Mouse (Mus musculus) macrophage (primary cell): ENCODE data around the gene Pros1. TPM values are rescaled to one million over a fixed set of nuclear protein-coding genes. Genes with fewer than 3 reads are reported as not detected.

Source experiments
- H3K27ac ChIP-seq: fragments of 350-480 bp; formaldehyde crosslinking; 2 replicates; pipeline ENCODE4 v1.9.0; 2021
- H3K36me3 ChIP-seq: fragments of 350-480 bp; formaldehyde crosslinking; 2 replicates; pipeline ENCODE4 v1.9.0; 2021; ENCODE audit errors: inconsistent target
- H3K4me3 ChIP-seq: fragments of 350-480 bp; formaldehyde crosslinking; 2 replicates; pipeline ENCODE4 v1.9.0; 2021; ENCODE audit errors: inconsistent target
- H3K79me2 ChIP-seq: fragments of 350-480 bp; formaldehyde crosslinking; 2 replicates; pipeline ENCODE4 v1.9.0; 2021; ENCODE audit errors: inconsistent target
- WGBS: methylation state at CpG from one replicate; pipeline ENCODE4 v1.1.7; 2026; ENCODE audit warnings: inconsistent platforms; ENCODE audit not compliant: missing documents; 5-methylcytosine and 5-hydroxymethylcytosine counted together
- polyA plus RNA-seq: library from polyadenylated mRNA; stranded (reverse); fragments of 250-400 nt; gene quantifications from 3 replicates; pipeline ENCODE4 v1.2.4, GENCODE M21; 2018; ENCODE audit warnings: inconsistent platforms
- total RNA-seq, 78 experiments: library from RNA; depleted of rRNA; stranded (reverse); fragments of 250-400 nt; gene quantifications; 1 replicate in 9 of 78; 2 replicates in 24 of 78; 3 replicates in 43 of 78; 4 replicates in 2 of 78; pipeline ENCODE4 v1.2.4; 2018; ENCODE audit warnings: inconsistent platforms in 56 of 78

Pros1 gene
- 10 to 100 TPM in 12 of 26 experiments, 1 to 10 TPM in 14; 2.0 to 22.4 (median 8.9) TPM for total RNA-seq (2018; cell fraction: chromatin; rRNA removed)
- 10 to 100 TPM in 12 of 26 experiments, 1 to 10 TPM in 14; 3.8 to 20.3 (median 8.8) TPM for total RNA-seq (2018; cell fraction: cytosol; rRNA removed)
- total RNA-seq (2018; cell fraction: nucleus; rRNA removed), result 10 to 100 TPM in 20 of 26 experiments, 1 to 10 TPM in 6; 8.1 to 25.4 (median 14.9) TPM
- 11.2 to 16.9 TPM (median 16.0 TPM) in 3 replicates for polyA plus RNA-seq

GRCm38 (mm10) chr16:62854191-62855068 lies at the start of gene Pros1:
Pros1 (plus strand) TSS chr16:62854307.
- no peaks in the 10 kb centered on the region for H3K36me3 ChIP-seq
- peak within 1 kb of the TSS; percentile 48 for H3K4me3 ChIP-seq
- H3K79me2 ChIP-seq, result no peaks in the 10 kb centered on the region
- WGBS, result 20% methylated on average over 37 of the region's 42 CpGs
- H3K27ac ChIP-seq, result peak within 1 kb of the TSS; percentile 22; the same call in 1 of the 2 replicates

- 87% methylated on average over 3 of the region's 3 CpGs for WGBS
- H3K36me3 ChIP-seq, result 0 out of 2 replicates have a peak, but pooled peaks cover 7% of the 10 kb centered on the region
- no peak overlapping the region for H3K4me3 ChIP-seq
Measured at GRCm38 (mm10) chr16:62804621-62805020, 49.5 kb upstream of the Pros1 start.

GRCm38 (mm10) chr16:62807249-62807979 lies 46.7 kb upstream of the Pros1 start:
- no peak overlapping the region for H3K4me3 ChIP-seq
- H3K79me2 ChIP-seq, result no peaks in the 10 kb centered on the region
- WGBS, result 53% methylated on average over 8 of the region's 8 CpGs
- H3K27ac ChIP-seq, result no peak overlapping the region
- 0 out of 2 replicates have a peak, but pooled peaks cover 3% of the 10 kb centered on the region for H3K36me3 ChIP-seq

More at GRCm38 (mm10) chr16:62804621-62805020, 49.5 kb upstream of the Pros1 start:
- no peak overlapping the region for H3K27ac ChIP-seq
- H3K79me2 ChIP-seq, result no peaks in the 10 kb centered on the region

- WGBS, result 94% methylated on average over 4 of the region's 4 CpGs
- no peak overlapping the region for H3K4me3 ChIP-seq
- no peaks in the 10 kb centered on the region for H3K79me2 ChIP-seq
- H3K27ac ChIP-seq, result no peak overlapping the region
- H3K36me3 ChIP-seq, result no peaks in the 10 kb centered on the region
Measured at GRCm38 (mm10) chr16:62810855-62811254, 43.3 kb upstream of the Pros1 start.

- no peaks in the 10 kb centered on the region for H3K36me3 ChIP-seq
- H3K4me3 ChIP-seq, result no peak overlapping the region
- 85% methylated on average over 5 of the region's 5 CpGs for WGBS
- H3K79me2 ChIP-seq, result no peaks in the 10 kb centered on the region
- no peak overlapping the region for H3K27ac ChIP-seq
Measured at GRCm38 (mm10) chr16:62813790-62814189, 40.3 kb upstream of the Pros1 start.

GRCm38 (mm10) chr16:62814491-62814890 lies 39.6 kb upstream of the Pros1 start, which contains the start of gene Stx19:
Stx19 (plus strand) TSS chr16:62814676.
- WGBS, result 79% methylated on average over 5 of the region's 5 CpGs

GRCm38 (mm10) chr16:62822472-62822871 lies 31.6 kb upstream of the Pros1 start:
- 92% methylated on average over 6 of the region's 6 CpGs for WGBS
- no peak overlapping the region for H3K27ac ChIP-seq

More at GRCm38 (mm10) chr16:62814491-62814890, 39.6 kb upstream of the Pros1 start, which contains the start of gene Stx19:
- Histone ChIP-seq H3K79me2 (no peaks in the 10 kb centered on the region), H3K4me3 (no peak within 1 kb of the TSS), H3K27ac (no peak within 1 kb of the TSS), H3K36me3 (no peaks in the 10 kb centered on the region)

GRCm38 (mm10) chr16:62826156-62827001 lies 27.7 kb upstream of the Pros1 start:
- 46% methylated on average over 12 of the region's 12 CpGs for WGBS
- no peaks in the 10 kb centered on the region for H3K79me2 ChIP-seq
- no peak overlapping the region for H3K27ac ChIP-seq
- H3K36me3 ChIP-seq, result no peaks in the 10 kb centered on the region
- H3K4me3 ChIP-seq, result no peak overlapping the region

More at GRCm38 (mm10) chr16:62822472-62822871, 31.6 kb upstream of the Pros1 start:
- no peak overlapping the region for H3K4me3 ChIP-seq
- no peaks in the 10 kb centered on the region for H3K79me2 ChIP-seq
- H3K36me3 ChIP-seq, result no peaks in the 10 kb centered on the region

- Histone ChIP-seq H3K27ac (no peak overlapping the region), H3K79me2 (no peaks in the 10 kb centered on the region), H3K4me3 (no peak overlapping the region), H3K36me3 (no peaks in the 10 kb centered on the region)
- WGBS, result 70% methylated on average over 2 of the region's 2 CpGs
Measured at GRCm38 (mm10) chr16:62832027-62832426, 22.1 kb upstream of the Pros1 start.

GRCm38 (mm10) chr16:62832481-62832880 lies 21.6 kb upstream of the Pros1 start:
- Histone ChIP-seq H3K27ac (no peak overlapping the region), H3K4me3 (no peak overlapping the region), H3K36me3 (no peaks in the 10 kb centered on the region), H3K79me2 (no peaks in the 10 kb centered on the region)
- 30% methylated on average over 4 of the region's 4 CpGs for WGBS

GRCm38 (mm10) chr16:62834016-62834735 lies 19.9 kb upstream of the Pros1 start:
- no peak overlapping the region for H3K27ac ChIP-seq
- WGBS, result 71% methylated on average over 3 of the region's 3 CpGs
- no peak overlapping the region for H3K4me3 ChIP-seq
- no peaks in the 10 kb centered on the region for H3K36me3 ChIP-seq
- H3K79me2 ChIP-seq, result no peaks in the 10 kb centered on the region; the same call in 1 of the 2 replicates

- Histone ChIP-seq H3K79me2 (peaks cover 4% of the 10 kb centered on the region; the same call in 1 of the 2 replicates), H3K36me3 (no peaks in the 10 kb centered on the region), H3K27ac (no peak overlapping the region), H3K4me3 (no peak overlapping the region)
- 88% methylated on average over 6 of the region's 6 CpGs for WGBS
Measured at GRCm38 (mm10) chr16:62845341-62845740, 8.8 kb upstream of the Pros1 start.
